Mouse (Mus musculus): ENCODE data around the gene Ttc23. TPM values are rescaled to one million over a fixed set of nuclear protein-coding genes. Genes with fewer than 3 reads are reported as not detected.

The Ttc23 gene
- 15.9 and 16.6 TPM in 2 replicates for polyA plus RNA-seq (2012; rRNA removed)

GRCm38 (mm10) chr7:67647277-67647676 lies at the start of gene Ttc23:
Gene Ttc23, plus strand, starts transcription at chr7:67647410.

GRCm38 (mm10) chr7:67644833-67645680 lies 2.2 kb upstream of the Ttc23 start, which contains the start of gene Lrrc28:
Gene Lrrc28, minus strand, starts transcription at chr7:67645268.

GRCm38 (mm10) chr7:67759629-67759995 lies 112.4 kb downstream of the Ttc23 start, which contains the start of gene Synm:
Gene Synm, minus strand, starts transcription at chr7:67759742.

Other genes with a start within 250 kb of the Ttc23 start
- 39.6 and 44.0 TPM in 2 replicates for gene Lrrc28, start 2.1 kb upstream of the Ttc23 start, polyA plus RNA-seq (2012; rRNA removed)
- gene Synm, start 112.3 kb downstream of the Ttc23 start, polyA plus RNA-seq (2012; rRNA removed) = 2.4 and 3.5 TPM in 2 replicates

Measured in central nervous system, embryonic 14 days (tissue).